Mouse (Mus musculus): ENCODE data around the gene Trafd1. TPM values are rescaled to one million over a fixed set of nuclear protein-coding genes. Genes with fewer than 3 reads are reported as not detected.

Trafd1 gene
- polyA plus RNA-seq (2014; fragmentation: Nextera tagmentation; extraction: Ambion mirVana) = 118 and 120 TPM in 2 replicates

- peak within 1 kb of the TSS; percentile 84 for H3K4me3 ChIP-seq (replicated peaks; ENCODE audit: low read length)
- ATAC-seq (ENCODE audit: low FRiP score) (peak; percentile 95), DNase-seq (ENCODE audit: low spot score) (peak; percentile 90)
- peak within 1 kb of the TSS; percentile 92 for H3K27ac ChIP-seq
- peaks cover 27% of the 10 kb centered on the region for H3K36me3 ChIP-seq (replicated peaks; ENCODE audit: control insufficient read depth, insufficient read depth)
- peaks cover 21% of the 10 kb centered on the region for H3K4me1 ChIP-seq (replicated peaks; ENCODE audit: control insufficient read depth, insufficient read depth, low read length)
- H3K4me2 ChIP-seq (replicated peaks) = peak within 1 kb of the TSS; percentile 64
- H3K27me3 ChIP-seq (ENCODE audit: control insufficient read depth, insufficient read depth, low read length) = no peaks in the 10 kb centered on the region
- no peaks in the 10 kb centered on the region for H3K9me3 ChIP-seq (ENCODE audit: control insufficient read depth, low read length)
- under 1% methylated on average over 36 of the region's 45 CpGs for WGBS
- H3K9ac ChIP-seq = peak within 1 kb of the TSS; percentile 87
Measured at GRCm38 (mm10) chr5:121385461-121386119, at the start of gene Trafd1. Gene Trafd1, minus strand, starts transcription at chr5:121385632.

- ATAC-seq (ENCODE audit: low FRiP score) (no peak), DNase-seq (ENCODE audit: low spot score) (no peak)
- Histone ChIP-seq H3K9me3 (ENCODE audit: control insufficient read depth, low read length) (no peaks in the 10 kb centered on the region), H3K4me3 (replicated peaks; ENCODE audit: low read length) (no peak overlapping the region), H3K4me1 (replicated peaks; ENCODE audit: control insufficient read depth, insufficient read depth, low read length) (no peaks in the 10 kb centered on the region), H3K36me3 (replicated peaks; ENCODE audit: control insufficient read depth, insufficient read depth) (peaks cover 100% of the 10 kb centered on the region), H3K27me3 (ENCODE audit: control insufficient read depth, insufficient read depth, low read length) (no peaks in the 10 kb centered on the region), H3K27ac (no peak overlapping the region), H3K9ac (no peak overlapping the region), H3K4me2 (replicated peaks) (no peak overlapping the region)
- 86% methylated on average over 3 of the region's 3 CpGs for WGBS
Measured at GRCm38 (mm10) chr5:121428954-121429353, 43.5 kb upstream of the Trafd1 start.

- no peak for DNase-seq (ENCODE audit: low spot score)
- Histone ChIP-seq H3K27me3 (ENCODE audit: control insufficient read depth, insufficient read depth, low read length) (no peaks in the 10 kb centered on the region), H3K9me3 (ENCODE audit: control insufficient read depth, low read length) (no peaks in the 10 kb centered on the region), H3K9ac (no peak overlapping the region), H3K4me3 (replicated peaks; ENCODE audit: low read length) (no peak overlapping the region), H3K36me3 (replicated peaks; ENCODE audit: control insufficient read depth, insufficient read depth) (peaks cover 100% of the 10 kb centered on the region), H3K4me2 (replicated peaks) (no peak overlapping the region), H3K27ac (no peak overlapping the region), H3K4me1 (replicated peaks; ENCODE audit: control insufficient read depth, insufficient read depth, low read length) (no peaks in the 10 kb centered on the region)
- no peak for ATAC-seq (ENCODE audit: low FRiP score)
- WGBS = 91% methylated on average over 10 of the region's 10 CpGs
Measured at GRCm38 (mm10) chr5:121423297-121423696, 37.9 kb upstream of the Trafd1 start.

- H3K4me1 ChIP-seq (replicated peaks; ENCODE audit: control insufficient read depth, insufficient read depth, low read length) = no peaks in the 10 kb centered on the region
- no peaks in the 10 kb centered on the region for H3K27me3 ChIP-seq (ENCODE audit: control insufficient read depth, insufficient read depth, low read length)
- H3K36me3 ChIP-seq (replicated peaks; ENCODE audit: control insufficient read depth, insufficient read depth) = peaks cover 100% of the 10 kb centered on the region
- H3K4me3 ChIP-seq (replicated peaks; ENCODE audit: low read length) = no peak overlapping the region
- H3K4me2 ChIP-seq (replicated peaks) = no peak overlapping the region
- no peak overlapping the region for H3K9ac ChIP-seq
- H3K9me3 ChIP-seq (ENCODE audit: control insufficient read depth, low read length) = no peaks in the 10 kb centered on the region
- DNase-seq (ENCODE audit: low spot score) (no peak), ATAC-seq (ENCODE audit: low FRiP score) (no peak)
- WGBS = 96% methylated on average over 6 of the region's 6 CpGs
- H3K27ac ChIP-seq = no peak overlapping the region
Measured at GRCm38 (mm10) chr5:121422787-121423186, 37.4 kb upstream of the Trafd1 start.

GRCm38 (mm10) chr5:121420721-121421120, 35.3 kb upstream of the Trafd1 start:
- H3K4me2 ChIP-seq (replicated peaks) = no peak overlapping the region
- WGBS = 94% methylated on average over 9 of the region's 9 CpGs
- ATAC-seq (ENCODE audit: low FRiP score) = no peak

GRCm38 (mm10) chr5:121410975-121411374, 25.5 kb upstream of the Trafd1 start:
- ATAC-seq (ENCODE audit: low FRiP score) (no peak), DNase-seq (ENCODE audit: low spot score) (no peak)
- Histone ChIP-seq H3K4me1 (replicated peaks; ENCODE audit: control insufficient read depth, insufficient read depth, low read length) (no peaks in the 10 kb centered on the region), H3K27ac (no peak overlapping the region), H3K9ac (no peak overlapping the region), H3K9me3 (ENCODE audit: control insufficient read depth, low read length) (no peaks in the 10 kb centered on the region), H3K27me3 (ENCODE audit: control insufficient read depth, insufficient read depth, low read length) (no peaks in the 10 kb centered on the region), H3K36me3 (replicated peaks; ENCODE audit: control insufficient read depth, insufficient read depth) (peaks cover 90% of the 10 kb centered on the region), H3K4me2 (replicated peaks) (no peak overlapping the region), H3K4me3 (replicated peaks; ENCODE audit: low read length) (no peak overlapping the region)
- 97% methylated on average over 4 of the region's 4 CpGs for WGBS

More at GRCm38 (mm10) chr5:121420721-121421120, 35.3 kb upstream of the Trafd1 start:
- Histone ChIP-seq H3K4me1 (replicated peaks; ENCODE audit: control insufficient read depth, insufficient read depth, low read length) (no peaks in the 10 kb centered on the region), H3K27me3 (ENCODE audit: control insufficient read depth, insufficient read depth, low read length) (no peaks in the 10 kb centered on the region), H3K9me3 (ENCODE audit: control insufficient read depth, low read length) (no peaks in the 10 kb centered on the region), H3K36me3 (replicated peaks; ENCODE audit: control insufficient read depth, insufficient read depth) (peaks cover 100% of the 10 kb centered on the region), H3K27ac (no peak overlapping the region), H3K4me3 (replicated peaks; ENCODE audit: low read length) (no peak overlapping the region), H3K9ac (no peak overlapping the region)
- no peak for DNase-seq (ENCODE audit: low spot score)

GRCm38 (mm10) chr5:121407856-121408255, 22.4 kb upstream of the Trafd1 start:
- no peaks in the 10 kb centered on the region for H3K4me1 ChIP-seq (replicated peaks; ENCODE audit: control insufficient read depth, insufficient read depth, low read length)
- no peak overlapping the region for H3K4me3 ChIP-seq (replicated peaks; ENCODE audit: low read length)
- no peaks in the 10 kb centered on the region for H3K27me3 ChIP-seq (ENCODE audit: control insufficient read depth, insufficient read depth, low read length)
- H3K9me3 ChIP-seq (ENCODE audit: control insufficient read depth, low read length) = no peaks in the 10 kb centered on the region
- peaks cover 77% of the 10 kb centered on the region for H3K36me3 ChIP-seq (replicated peaks; ENCODE audit: control insufficient read depth, insufficient read depth)
- H3K9ac ChIP-seq = no peak overlapping the region
- H3K27ac ChIP-seq = no peak overlapping the region
- 94% methylated on average over 8 of the region's 8 CpGs for WGBS
- DNase-seq (ENCODE audit: low spot score) (no peak), ATAC-seq (ENCODE audit: low FRiP score) (no peak)
- no peak overlapping the region for H3K4me2 ChIP-seq (replicated peaks)

- Histone ChIP-seq H3K4me2 (replicated peaks) (no peak overlapping the region), H3K4me3 (replicated peaks; ENCODE audit: low read length) (no peak overlapping the region), H3K36me3 (replicated peaks; ENCODE audit: control insufficient read depth, insufficient read depth) (peaks cover 25% of the 10 kb centered on the region), H3K27me3 (ENCODE audit: control insufficient read depth, insufficient read depth, low read length) (no peaks in the 10 kb centered on the region), H3K27ac (no peak overlapping the region), H3K9me3 (ENCODE audit: control insufficient read depth, low read length) (no peaks in the 10 kb centered on the region), H3K4me1 (replicated peaks; ENCODE audit: control insufficient read depth, insufficient read depth, low read length) (peaks cover 18% of the 10 kb centered on the region), H3K9ac (no peak overlapping the region)
- no peak for ATAC-seq (ENCODE audit: low FRiP score)
- WGBS = 90% methylated on average over 5 of the region's 5 CpGs
- no peak for DNase-seq (ENCODE audit: low spot score)
Measured at GRCm38 (mm10) chr5:121400849-121401248, 15.4 kb upstream of the Trafd1 start.

GRCm38 (mm10) chr5:121400064-121400463, 14.6 kb upstream of the Trafd1 start:
- H3K36me3 ChIP-seq (replicated peaks; ENCODE audit: control insufficient read depth, insufficient read depth) = peaks cover 23% of the 10 kb centered on the region
- no peak overlapping the region for H3K9ac ChIP-seq
- H3K4me2 ChIP-seq (replicated peaks) = no peak overlapping the region
- DNase-seq (ENCODE audit: low spot score) (no peak), ATAC-seq (ENCODE audit: low FRiP score) (no peak)
- H3K9me3 ChIP-seq (ENCODE audit: control insufficient read depth, low read length) = no peaks in the 10 kb centered on the region
- H3K27ac ChIP-seq = no peak overlapping the region
- 86% methylated on average over 5 of the region's 5 CpGs for WGBS
- no peaks in the 10 kb centered on the region for H3K27me3 ChIP-seq (ENCODE audit: control insufficient read depth, insufficient read depth, low read length)
- H3K4me1 ChIP-seq (replicated peaks; ENCODE audit: control insufficient read depth, insufficient read depth, low read length) = peaks cover 18% of the 10 kb centered on the region
- H3K4me3 ChIP-seq (replicated peaks; ENCODE audit: low read length) = no peak overlapping the region
